Comparison of ENCODE assay signal across 8 mouse cellular contexts in genomic region chr9:103112471-103113271, GRCm38 (mm10). TPM values are rescaled to one million over a fixed set of nuclear protein-coding genes. Genes with fewer than 3 reads are reported as not detected.
DNase-seq lines count a peak whose midpoint lies in the region; ATAC-seq lines count a peak whose summit lies in the region.

No protein-coding gene starts in this region.

- H3K9me3 ChIP-seq in forebrain, embryonic 14.5 days (replicated peaks; ENCODE audit: control insufficient read depth, low read length): no peaks in the 10 kb centered on the region
- no peaks in the 10 kb centered on the region for H3K9me3 ChIP-seq in midbrain, embryonic 10.5 days (replicated peaks)

- peak; percentile 26; the same call in 1 of the 2 replicates for ATAC-seq in cerebellum, adult (ENCODE audit: insufficient number of reproducible peaks, low FRiP score, low TSS enrichment)
- peak; percentile 32 for ATAC-seq in forebrain, embryonic 14.5 days

- under 1% methylated on average over 35 of the region's 35 CpGs for WGBS in forebrain, embryonic 14.5 days
- WGBS in midbrain, embryonic 10.5 days: 1% methylated on average over 35 of the region's 35 CpGs

- peak overlapping the region; percentile 87 for H3K4me3 ChIP-seq in forebrain, embryonic 14.5 days (ENCODE audit: low read depth, low read length)
- H3K4me3 ChIP-seq in midbrain, embryonic 10.5 days: peak overlapping the region; percentile 67

- peak; percentile 34 for DNase-seq in layer of hippocampus, adult 11-12 months (ENCODE audit: low spot score)
- DNase-seq in layer of hippocampus, postnatal 25 days (ENCODE audit: extremely low spot score in 1 of 2, low spot score in 1 of 2): no peak
- DNase-seq in forebrain, embryonic 14.5 days (ENCODE audit: low spot score): peak; percentile 42
- DNase-seq in kidney, postnatal 25 days: peak; percentile 24 to 50
- DNase-seq in midbrain, embryonic 10.5 days (ENCODE audit: low spot score): peak; percentile 39
- DNase-seq in testis, postnatal 10 days (ENCODE audit: low spot score): peak; percentile 56
- no peak for DNase-seq in adipocyte (ENCODE audit: low spot score)

- H3K4me1 ChIP-seq in forebrain, embryonic 14.5 days (ENCODE audit: control insufficient read depth, insufficient read depth, low read length): peaks cover 28% of the 10 kb centered on the region
- peaks cover 70% of the 10 kb centered on the region for H3K4me1 ChIP-seq in midbrain, embryonic 10.5 days

- no peaks in the 10 kb centered on the region for H3K27me3 ChIP-seq in forebrain, embryonic 14.5 days (replicated peaks; ENCODE audit: control insufficient read depth, insufficient read depth, low read length)
- peaks cover 59% of the 10 kb centered on the region for H3K27me3 ChIP-seq in midbrain, embryonic 10.5 days (ENCODE audit: low read depth, poor library complexity, severe bottlenecking)

- H3K4me2 ChIP-seq in forebrain, embryonic 14.5 days (ENCODE audit: low read length): peak overlapping the region; percentile 70

- peaks cover 5% of the 10 kb centered on the region; the same call in 1 of the 2 replicates for H3K36me3 ChIP-seq in forebrain, embryonic 14.5 days (ENCODE audit: control insufficient read depth, insufficient read depth, low read length)
- H3K36me3 ChIP-seq in midbrain, embryonic 10.5 days: peaks cover 5% of the 10 kb centered on the region; the same call in 1 of the 2 replicates

- H3K9ac ChIP-seq in forebrain, embryonic 14.5 days (ENCODE audit: low read length): peak overlapping the region; percentile 94

- peak overlapping the region; percentile 86 for H3K27ac ChIP-seq in forebrain, embryonic 14.5 days (ENCODE audit: low read depth, low read length)
- peak overlapping the region; percentile 90 for H3K27ac ChIP-seq in midbrain, embryonic 10.5 days (replicated peaks)

RNA-seq across cellular contexts. Expression of gene Rab6b, which starts 1.1 kb away (rescaled TPM):
- 100 to 1,000 TPM; 454 to 464 TPM for total RNA-seq in layer of hippocampus, postnatal 25 days (2021)
- polyA plus RNA-seq in forebrain, embryonic 14.5 days (2014; fragmentation: Nextera tagmentation; extraction: Ambion mirVana): 32.5 and 40.5 TPM in 2 replicates
- polyA plus RNA-seq in midbrain, embryonic 10.5 days (2016; fragmentation: Nextera tagmentation; extraction: Ambion mirVana): 12.3 and 19.9 TPM in 2 replicates

Comparison
In these comparisons a context has a peak if more than half of its experiments do, and no peak if none do; other contexts are left out.
1. DNase-seq: peak in layer of hippocampus, adult 11-12 months (single experiment), forebrain, embryonic 14.5 days (single experiment), kidney, postnatal 25 days (2 of 2), midbrain, embryonic 10.5 days (single experiment) and testis, postnatal 10 days (single experiment); none in layer of hippocampus, postnatal 25 days (0 of 2) and adipocyte (single experiment).